Mouse (Mus musculus) CD4-positive, CD25-positive, alpha-beta regulatory T cell, adult 4 months (primary cell): Measurements from ENCODE around the gene Tac4. TPM values are rescaled to one million over a fixed set of nuclear protein-coding genes. Genes with fewer than 3 reads are reported as not detected.

Experiments used
- ATAC-seq: one replicate; pipeline ENCODE4 v1.8.0; 2017
- polyA plus RNA-seq, 2 experiments: library from polyadenylated mRNA; unstranded; fragments of 100-300 nt; shearing (Covaris generic); gene quantifications; one replicate each; pipeline ENCODE4 v1.2.1; 2017

The Tac4 gene
- polyA plus RNA-seq, 2 experiments from 2014 or later, result not detected

- ATAC-seq, result no peak
Observed at GRCm38 (mm10) chr11:95318116-95318515, 56.8 kb downstream of the Tac4 start.

Other genes starting within 250 kb of the Tac4 start
- gene Pdk2, start 220.2 kb upstream of the Tac4 start, polyA plus RNA-seq, result 10 to 100 TPM in 1 of 2 experiments, 1 to 10 TPM in 1; 8.5 to 13.3 TPM
- under 1 TPM; 0.51 to 0.63 TPM for gene Itga3, start 184.7 kb upstream of the Tac4 start, polyA plus RNA-seq
- under 1 TPM in 1 of 2 experiments, not detected in 1; 0.20 TPM for gene Dlx3, start 141.4 kb upstream of the Tac4 start, polyA plus RNA-seq
- gene Dlx4, start 115.3 kb upstream of the Tac4 start, polyA plus RNA-seq, result not detected
- gene Kat7, start 48.7 kb downstream of the Tac4 start, polyA plus RNA-seq, result 10 to 100 TPM; 44.9 to 65.7 TPM
- 10 to 100 TPM; 21.1 to 26.9 TPM for gene Fam117a, start 75.5 kb downstream of the Tac4 start, polyA plus RNA-seq
- 10 to 100 TPM; 53.8 to 61.1 TPM for gene Slc35b1, start 123.2 kb downstream of the Tac4 start, polyA plus RNA-seq
- 100 to 1,000 TPM; 176 to 230 TPM for gene Spop, start 152.6 kb downstream of the Tac4 start, polyA plus RNA-seq